Mouse (Mus musculus) effector memory CD4-positive, alpha-beta T cell, adult 7 months (primary cell): Measurements from ENCODE around the gene Krtap1-5. TPM values are rescaled to one million over a fixed set of nuclear protein-coding genes. Genes with fewer than 3 reads are reported as not detected.

Source experiments
- polyA plus RNA-seq: library from polyadenylated mRNA; unstranded; fragments of 100-300 nt; shearing (Covaris generic); gene quantifications from one replicate; pipeline ENCODE4 v1.2.1, GENCODE M21; 2017

Gene Krtap1-5
- not detected for polyA plus RNA-seq

GRCm38 (mm10) chr11:99580636-99581035 lies at the start of gene Krtap1-5:
Krtap1-5 (minus strand) TSS chr11:99581016.

GRCm38 (mm10) chr11:99628138-99628537 lies 47.3 kb upstream of the Krtap1-5 start, which contains the start of gene Krtap4-1:
Krtap4-1 (minus strand) TSS chr11:99628238.

GRCm38 (mm10) chr11:99620335-99620734 lies 39.5 kb upstream of the Krtap1-5 start, which contains the start of gene Gm11562:
Gm11562 (minus strand) TSS chr11:99620435.

GRCm38 (mm10) chr11:99614796-99615363 lies 34.1 kb upstream of the Krtap1-5 start, which contains the start of gene Krtap2-4:
Krtap2-4 (minus strand) TSS chr11:99614846.

GRCm38 (mm10) chr11:99610089-99610488 lies 29.3 kb upstream of the Krtap1-5 start, which contains the start of gene Gm11937:
Gm11937 (minus strand) TSS chr11:99610189.

GRCm38 (mm10) chr11:99603208-99603607 lies 22.4 kb upstream of the Krtap1-5 start, which contains the start of gene Gm11938:
Gm11938 (minus strand) TSS chr11:99603308.

GRCm38 (mm10) chr11:99597742-99598141 lies 16.9 kb upstream of the Krtap1-5 start, which contains the start of gene Krtap9-3:
Krtap9-3 (minus strand) TSS chr11:99598105.

GRCm38 (mm10) chr11:99590981-99591380 lies 10.2 kb upstream of the Krtap1-5 start, which contains the start of gene Krtap1-3:
Krtap1-3 (minus strand) TSS chr11:99591339.

GRCm38 (mm10) chr11:99583245-99583704 lies 2.5 kb upstream of the Krtap1-5 start, which contains the start of gene Krtap1-4:
Krtap1-4 (minus strand) TSS chr11:99583654.

GRCm38 (mm10) chr11:99566530-99566929 lies 14.3 kb downstream of the Krtap1-5 start, which contains the start of gene Krtap3-1:
Krtap3-1 (minus strand) TSS chr11:99566630.

GRCm38 (mm10) chr11:99559366-99559765 lies 21.4 kb downstream of the Krtap1-5 start, which contains the start of gene Gm11939:
Gm11939 (minus strand) TSS chr11:99559466.

GRCm38 (mm10) chr11:99556753-99557152 lies 24.1 kb downstream of the Krtap1-5 start, which contains the start of gene Krtap3-2:
Krtap3-2 (minus strand) TSS chr11:99556853.

GRCm38 (mm10) chr11:99550765-99551164 lies 30.1 kb downstream of the Krtap1-5 start, which contains the start of gene Krtap3-3:
Krtap3-3 (minus strand) TSS chr11:99550865.

Other genes starting within 250 kb of the Krtap1-5 start
- gene Krt26, start 243.1 kb downstream of the Krtap1-5 start, polyA plus RNA-seq = 0.11 TPM
- not detected for gene Krt27, start 229.9 kb downstream of the Krtap1-5 start, polyA plus RNA-seq
- 0.26 TPM for gene Krt28, start 206.1 kb downstream of the Krtap1-5 start, polyA plus RNA-seq
- gene Krt10, start 191.7 kb downstream of the Krtap1-5 start, polyA plus RNA-seq = 10.1 TPM
- gene Krt12, start 158.8 kb downstream of the Krtap1-5 start, polyA plus RNA-seq = not detected
- 0.26 TPM for gene Krt20, start 142.9 kb downstream of the Krtap1-5 start, polyA plus RNA-seq
- gene Krt23, start 87.9 kb downstream of the Krtap1-5 start, polyA plus RNA-seq = not detected
- not detected for gene Krt39, start 59.7 kb downstream of the Krtap1-5 start, polyA plus RNA-seq
- not detected for gene Krt40, start 37.9 kb downstream of the Krtap1-5 start, polyA plus RNA-seq
- gene Krtap3-3, start 30.2 kb downstream of the Krtap1-5 start, polyA plus RNA-seq = not detected
- 0.74 TPM for gene Krtap3-2, start 24.2 kb downstream of the Krtap1-5 start, polyA plus RNA-seq
- gene Gm11939, start 21.6 kb downstream of the Krtap1-5 start, polyA plus RNA-seq = not detected
- gene Krtap3-1, start 14.4 kb downstream of the Krtap1-5 start, polyA plus RNA-seq = not detected
- gene Krtap1-4, start 2.6 kb upstream of the Krtap1-5 start, polyA plus RNA-seq = 0.90 TPM
- gene Krtap1-3, start 10.3 kb upstream of the Krtap1-5 start, polyA plus RNA-seq = not detected
- not detected for gene Krtap9-3, start 17.1 kb upstream of the Krtap1-5 start, polyA plus RNA-seq
- gene Gm11938, start 22.3 kb upstream of the Krtap1-5 start, polyA plus RNA-seq = not detected
- gene Gm11937, start 29.2 kb upstream of the Krtap1-5 start, polyA plus RNA-seq = not detected
- not detected for gene Krtap2-4, start 33.8 kb upstream of the Krtap1-5 start, polyA plus RNA-seq
- not detected for gene Gm11562, start 39.4 kb upstream of the Krtap1-5 start, polyA plus RNA-seq
- not detected for gene Krtap4-1, start 47.2 kb upstream of the Krtap1-5 start, polyA plus RNA-seq
- not detected for gene Krtap4-2, start 54.1 kb upstream of the Krtap1-5 start, polyA plus RNA-seq
- not detected for gene Krtap4-7, start 63.1 kb upstream of the Krtap1-5 start, polyA plus RNA-seq
- not detected for gene Gm11555, start 69.2 kb upstream of the Krtap1-5 start, polyA plus RNA-seq
- gene Gm11563, start 77.9 kb upstream of the Krtap1-5 start, polyA plus RNA-seq = not detected
- not detected for gene Krtap4-6, start 84.9 kb upstream of the Krtap1-5 start, polyA plus RNA-seq
- not detected for gene Gm14190, start 109.7 kb upstream of the Krtap1-5 start, polyA plus RNA-seq
- not detected for gene Gm14180, start 153.3 kb upstream of the Krtap1-5 start, polyA plus RNA-seq
- not detected for gene Gm11595, start 191.9 kb upstream of the Krtap1-5 start, polyA plus RNA-seq
- gene Krtap4-8, start 199.7 kb upstream of the Krtap1-5 start, polyA plus RNA-seq = not detected
- gene Krtap4-9, start 204.2 kb upstream of the Krtap1-5 start, polyA plus RNA-seq = not detected
- gene Gm11596, start 212.5 kb upstream of the Krtap1-5 start, polyA plus RNA-seq = not detected
- gene Gm11569, start 217.9 kb upstream of the Krtap1-5 start, polyA plus RNA-seq = not detected
- gene Gm11554, start 223.4 kb upstream of the Krtap1-5 start, polyA plus RNA-seq = not detected
- gene Krtap4-13, start 228.9 kb upstream of the Krtap1-5 start, polyA plus RNA-seq = not detected
- gene Gm11564, start 234.7 kb upstream of the Krtap1-5 start, polyA plus RNA-seq = not detected